Mouse (Mus musculus) myocyte (in vitro differentiated cells): ENCODE measurements around the gene Ankib1.

ENCODE experiments used
- CEBPB ChIP-seq: IDR thresholded peaks from 2 replicates; pipeline ENCODE4 v1.6.1; 2011; ENCODE audit warnings: mild to moderate bottlenecking, moderate library complexity; ENCODE audit not compliant: poor library complexity, insufficient read depth, severe bottlenecking
- E2F4 ChIP-seq: IDR thresholded peaks from one replicate; pipeline ENCODE4 v1.6.1; 2011; ENCODE audit warnings: mild to moderate bottlenecking, control low read depth, moderate library complexity; ENCODE audit not compliant: insufficient read depth
- MAX ChIP-seq: IDR thresholded peaks from one replicate; pipeline ENCODE4 v1.6.1; 2011; ENCODE audit warnings: low read depth, mild to moderate bottlenecking, control low read depth
- MYOD1 ChIP-seq, 3 experiments: IDR thresholded peaks; one replicate each; pipeline ENCODE4 v1.6.1; 2011; ENCODE audit warnings: control low read depth in 2 of 3, low read depth in 2 of 3, mild to moderate bottlenecking in 2 of 3, moderate library complexity in 1 of 3; ENCODE audit not compliant: insufficient read length in 2 of 3, control insufficient read depth in 1 of 3
- MYOG ChIP-seq, 3 experiments: IDR thresholded peaks; one replicate each; pipeline ENCODE4 v1.6.1; 2011; ENCODE audit warnings: control low read depth in 2 of 3, low read depth in 2 of 3, mild to moderate bottlenecking in 2 of 3; ENCODE audit not compliant: insufficient read length in 2 of 3, control insufficient read depth in 1 of 3, insufficient read depth in 1 of 3
- POLR2A ChIP-seq: IDR thresholded peaks from one replicate; pipeline ENCODE4 v1.6.1; 2011; ENCODE audit warnings: low read depth, mild to moderate bottlenecking, control low read depth, moderate library complexity; ENCODE audit not compliant: insufficient read length
- POLR2AphosphoS2 ChIP-seq: IDR thresholded peaks from one replicate; pipeline ENCODE4 v1.6.1; 2011; ENCODE audit warnings: low read depth, control low read depth; ENCODE audit not compliant: insufficient read length
- TCF12 ChIP-seq: IDR thresholded peaks from one replicate; pipeline ENCODE4 v1.6.1; 2011; ENCODE audit warnings: mild to moderate bottlenecking, control low read depth; ENCODE audit not compliant: poor library complexity, insufficient read depth, severe bottlenecking
- USF1 ChIP-seq: IDR thresholded peaks from one replicate; pipeline ENCODE4 v1.6.1; 2011; ENCODE audit warnings: low read depth, mild to moderate bottlenecking, control low read depth, moderate library complexity

DNA sequence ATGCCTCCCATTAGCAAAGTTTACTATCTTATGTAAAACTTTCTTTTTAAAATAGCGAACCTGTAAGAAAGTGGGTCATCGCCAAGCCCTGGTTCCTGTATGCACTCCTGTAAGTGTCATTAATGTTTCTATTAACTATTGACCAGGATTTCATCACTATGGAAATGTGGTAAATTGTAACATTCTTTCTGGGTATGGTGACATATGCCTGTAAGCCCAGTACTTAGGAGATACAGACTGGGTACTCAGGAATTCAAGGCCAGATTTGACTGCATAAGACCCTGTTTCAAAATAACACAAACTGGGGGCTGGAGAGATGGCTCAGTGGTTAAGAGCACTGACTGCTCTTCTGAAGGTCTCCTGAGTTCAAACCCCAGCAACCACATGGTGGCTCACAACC lies 137.5 kb downstream of the Ankib1 start:
- TF ChIP-seq MYOD1 (IDR thresholded peaks at IDR 0.05; ENCODE audit: control insufficient read depth in 1 of 3, insufficient read length in 2 of 3, low read depth in 2 of 3) (no peak), MAX (no peak), CEBPB (no peak), TCF12 (no peak), POLR2AphosphoS2 (no peak), POLR2A (no peak), MYOG (IDR thresholded peaks at IDR 0.05; ENCODE audit: control insufficient read depth in 1 of 3, insufficient read depth in 1 of 3, insufficient read length in 2 of 3, low read depth in 2 of 3) (no peak), USF1 (no peak), E2F4 (no peak)
